Comparison of ENCODE assay signal across 8 mouse cellular contexts in genomic region chr5:107721638-107722011, GRCm38 (mm10). TPM values are rescaled to one million over a fixed set of nuclear protein-coding genes. Genes with fewer than 3 reads are reported as not detected.
A peak's percentile ranks its signal among the peaks of the same experiment; 100 is the strongest.
DNase-seq lines count a peak whose midpoint lies in the region; ATAC-seq and TF ChIP-seq lines count a peak whose summit lies in the region.

No protein-coding gene starts in this region.

- TF ChIP-seq CTCF in kidney, adult 2 months (conservative IDR thresholded peaks at IDR 0.05; ENCODE audit: insufficient read depth, insufficient read length, low read depth, low read length) = no peak
- no peak for TF ChIP-seq CTCF in thymus, adult 2 months (IDR thresholded peaks at IDR 0.05; ENCODE audit: borderline replicate concordance, control insufficient read depth, extremely low read depth, insufficient read depth, low read length, poor library complexity)

- H3K27me3 ChIP-seq in kidney, embryonic 16.5 days (ENCODE audit: insufficient read depth, low read length) = peaks cover 98% of the 10 kb centered on the region
- H3K27me3 ChIP-seq in kidney, adult 2 months (replicated peaks; ENCODE audit: control insufficient read depth, insufficient read depth, low read length) = peaks cover 9% of the 10 kb centered on the region
- peaks cover 99% of the 10 kb centered on the region for H3K27me3 ChIP-seq in hindbrain, embryonic 13.5 days
- H3K27me3 ChIP-seq in midbrain, embryonic 12.5 days = peaks cover 97% of the 10 kb centered on the region
- H3K27me3 ChIP-seq in thymus, adult 2 months (ENCODE audit: control insufficient read depth, insufficient read depth, low read length) = no peaks in the 10 kb centered on the region

- no peaks in the 10 kb centered on the region for H3K36me3 ChIP-seq in kidney, embryonic 16.5 days (ENCODE audit: insufficient read depth, low read length)
- no peaks in the 10 kb centered on the region for H3K36me3 ChIP-seq in kidney, adult 2 months (ENCODE audit: control insufficient read depth, insufficient read depth, low read length)
- H3K36me3 ChIP-seq in hindbrain, embryonic 13.5 days = no peaks in the 10 kb centered on the region
- H3K36me3 ChIP-seq in midbrain, embryonic 12.5 days = no peaks in the 10 kb centered on the region
- peaks cover 32% of the 10 kb centered on the region for H3K36me3 ChIP-seq in thymus, adult 2 months (ENCODE audit: control insufficient read depth, insufficient read depth, low read length)

- no peak for ATAC-seq in kidney, embryonic 16.5 days (ENCODE audit: low FRiP score, low TSS enrichment)
- ATAC-seq in hindbrain, embryonic 13.5 days (ENCODE audit: low FRiP score) = 0 out of 2 replicates have a peak, but pooled peaks have one; percentile 34
- peak; percentile 59; the same call in 1 of the 2 replicates for ATAC-seq in midbrain, embryonic 12.5 days (ENCODE audit: low FRiP score, low read depth)

- H3K4me1 ChIP-seq in kidney, embryonic 16.5 days (ENCODE audit: insufficient read depth, low read length) = peaks cover 52% of the 10 kb centered on the region
- peaks cover 9% of the 10 kb centered on the region; the same call in 1 of the 2 replicates for H3K4me1 ChIP-seq in kidney, adult 2 months (ENCODE audit: control insufficient read depth, insufficient read depth, low read length)
- H3K4me1 ChIP-seq in hindbrain, embryonic 13.5 days (replicated peaks) = peaks cover 49% of the 10 kb centered on the region
- H3K4me1 ChIP-seq in midbrain, embryonic 12.5 days = peaks cover 43% of the 10 kb centered on the region
- H3K4me1 ChIP-seq in thymus, adult 2 months (replicated peaks; ENCODE audit: control insufficient read depth, insufficient read depth, low read length) = peaks cover 37% of the 10 kb centered on the region

- H3K4me2 ChIP-seq in kidney, embryonic 16.5 days (replicated peaks; ENCODE audit: low read depth, low read length) = peak overlapping the region; percentile 54
- peak overlapping the region; percentile 58 for H3K4me2 ChIP-seq in hindbrain, embryonic 13.5 days
- peak overlapping the region; percentile 51 for H3K4me2 ChIP-seq in midbrain, embryonic 12.5 days (replicated peaks)

- no peak for TF ChIP-seq POLR2A in kidney, adult 2 months (IDR thresholded peaks at IDR 0.05; ENCODE audit: low read depth, low read length)
- TF ChIP-seq POLR2A in thymus, adult 2 months (IDR thresholded peaks at IDR 0.05; ENCODE audit: control insufficient read depth, extremely low read depth, insufficient read depth, low read length, poor library complexity) = no peak

- no peaks in the 10 kb centered on the region for H3K9me3 ChIP-seq in kidney, embryonic 16.5 days (ENCODE audit: low read length)
- H3K9me3 ChIP-seq in hindbrain, embryonic 13.5 days = no peaks in the 10 kb centered on the region
- no peaks in the 10 kb centered on the region for H3K9me3 ChIP-seq in midbrain, embryonic 12.5 days

- peak overlapping the region; percentile 27 for H3K4me3 ChIP-seq in kidney, embryonic 16.5 days (ENCODE audit: low read length)
- H3K4me3 ChIP-seq in kidney, adult 2 months (ENCODE audit: insufficient read depth, low read depth, low read length) = no peak overlapping the region
- peak overlapping the region; percentile 34 for H3K4me3 ChIP-seq in hindbrain, embryonic 13.5 days
- H3K4me3 ChIP-seq in midbrain, embryonic 12.5 days = peak overlapping the region; percentile 32
- H3K4me3 ChIP-seq in thymus, adult 2 months (ENCODE audit: control insufficient read depth, insufficient read depth, low read length) = no peak overlapping the region

- no peak overlapping the region for H3K9ac ChIP-seq in kidney, embryonic 16.5 days (replicated peaks; ENCODE audit: low read length)
- H3K9ac ChIP-seq in hindbrain, embryonic 13.5 days = peak overlapping the region; percentile 29; the same call in 1 of the 2 replicates
- no peak overlapping the region for H3K9ac ChIP-seq in midbrain, embryonic 12.5 days (replicated peaks)

- no peak for DNase-seq in kidney, adult 2 months
- DNase-seq in embryo, embryonic 10.5 days (ENCODE audit: low spot score) = peak; percentile 47
- DNase-seq in adrenal gland, adult 18-20 months (ENCODE audit: low spot score in 2 of 2) = no peak
- DNase-seq in frontal cortex, postnatal 25 days (ENCODE audit: low spot score in 2 of 2) = no peak
- DNase-seq in thymus, adult 2 months = no peak

- H3K27ac ChIP-seq in kidney, embryonic 16.5 days (ENCODE audit: low read length) = no peak overlapping the region
- H3K27ac ChIP-seq in kidney, adult 2 months (ENCODE audit: insufficient read depth, low read depth, low read length) = no peak overlapping the region
- no peak overlapping the region for H3K27ac ChIP-seq in hindbrain, embryonic 13.5 days
- H3K27ac ChIP-seq in midbrain, embryonic 12.5 days (replicated peaks) = no peak overlapping the region
- no peak overlapping the region for H3K27ac ChIP-seq in thymus, adult 2 months (ENCODE audit: control insufficient read depth, insufficient read depth, low read length)

- 1% methylated on average over 33 of the region's 33 CpGs for WGBS in kidney, embryonic 16.5 days
- 7% methylated on average over 33 of the region's 33 CpGs for WGBS in kidney, adult 2 months
- under 1% methylated on average over 33 of the region's 33 CpGs for WGBS in hindbrain, embryonic 13.5 days
- WGBS in midbrain, embryonic 12.5 days = under 1% methylated on average over 33 of the region's 33 CpGs
- WGBS in thymus, adult 2 months = 92% methylated on average over 33 of the region's 33 CpGs

RNA-seq across cellular contexts. Expression of gene Gfi1, which starts 4.2 kb away (rescaled TPM):
- not detected in 2 replicates for polyA plus RNA-seq in kidney, embryonic 16.5 days (2015; fragmentation: Nextera tagmentation; extraction: Ambion mirVana)
- 0.19 and 0.53 TPM in 2 replicates for polyA plus RNA-seq in kidney, adult 2 months (2012; rRNA removed)
- not detected in 2 replicates for polyA plus RNA-seq in hindbrain, embryonic 13.5 days (2015; fragmentation: Nextera tagmentation; extraction: Ambion mirVana)
- 0.08 TPM in 1 of 2 replicates, not detected in the other for polyA plus RNA-seq in midbrain, embryonic 12.5 days (2016; fragmentation: Nextera tagmentation; extraction: Ambion mirVana)
- under 1 TPM in 1 of 2 experiments, not detected in 1; 0.32 TPM for total RNA-seq in adrenal gland, adult 18-20 months (2021)
- 191 and 219 TPM in 2 replicates for polyA plus RNA-seq in thymus, adult 2 months (2012; rRNA removed)

Comparison
In these comparisons a context has a peak if more than half of its experiments do, and no peak if none do; other contexts are left out.
1. H3K4me3 ChIP-seq: peak in kidney, embryonic 16.5 days (single experiment), hindbrain, embryonic 13.5 days (single experiment) and midbrain, embryonic 12.5 days (single experiment); none in kidney, adult 2 months (single experiment) and thymus, adult 2 months (single experiment).
2. RNA of gene Gfi1, which starts 4.2 kb away (polyA plus RNA-seq): 191 to 219 TPM in thymus, adult 2 months; 0.19 to 0.53 TPM in kidney, adult 2 months, not detected in kidney, embryonic 16.5 days, not detected in hindbrain, embryonic 13.5 days and 0.08 TPM in midbrain, embryonic 12.5 days; every median in the first group is over 100 times any median in the second.
3. Peak in every context shown above with its lines, with median percentiles within 50 percentile points of each other: H3K4me2 ChIP-seq.